Mouse (Mus musculus): ENCODE results near the gene Ears2.

The Ears2 gene

GRCm38 (mm10) chr7:122045181-122045634 lies 21.9 kb downstream of the Ears2 start:
- no peak for DNase-seq (ENCODE audit: low read depth)

GRCm38 (mm10) chr7:122044106-122044505 lies 23.0 kb downstream of the Ears2 start:
- DNase-seq (ENCODE audit: low read depth), result no peak

- DNase-seq (ENCODE audit: low read depth), result no peak
Observed at GRCm38 (mm10) chr7:122034348-122034747, 32.7 kb downstream of the Ears2 start.

DNA sequence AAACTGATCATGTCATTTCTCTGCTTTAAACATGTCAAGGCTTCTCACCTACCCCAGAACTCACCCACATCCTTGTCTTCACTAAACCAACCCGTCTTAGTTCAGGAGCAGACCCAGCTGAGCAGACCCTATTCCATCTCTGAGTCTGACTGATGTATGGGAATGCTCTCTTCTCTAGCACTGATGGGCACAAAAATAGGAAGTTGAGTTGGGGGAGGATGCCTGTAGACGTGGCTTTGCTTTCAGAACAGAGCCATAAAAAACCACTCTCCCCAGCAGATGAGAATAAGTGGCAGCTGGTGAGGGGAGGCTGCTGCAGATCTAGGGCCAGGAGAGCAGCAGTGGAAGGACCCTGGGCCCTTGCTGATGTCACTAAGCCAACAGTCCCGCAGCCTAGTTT lies 33.7 kb downstream of the Ears2 start:
- DNase-seq (ENCODE audit: low read depth), result no peak

DNA sequence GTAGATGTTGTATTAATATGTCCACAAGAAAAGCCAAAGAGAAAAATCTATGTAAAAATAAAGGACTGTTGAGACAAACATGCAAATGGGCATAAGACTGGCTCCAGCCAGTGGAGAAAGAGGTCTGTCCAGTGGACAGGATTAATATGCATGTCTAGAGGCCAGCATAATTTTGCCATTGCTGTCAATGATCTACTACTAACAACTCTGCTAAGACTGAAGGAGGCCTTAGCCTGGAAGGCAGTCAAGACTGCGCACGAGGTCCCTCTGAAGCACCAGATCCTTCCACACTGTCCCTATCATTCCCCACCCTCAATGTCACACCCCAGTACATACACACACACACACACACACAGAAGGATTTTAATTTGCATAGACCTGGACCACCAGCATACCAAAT lies 44.9 kb downstream of the Ears2 start:
- no peak for DNase-seq (ENCODE audit: low read depth)

- DNase-seq (ENCODE audit: low read depth), result peak; percentile 85
Observed at GRCm38 (mm10) chr7:122020667-122021354, 46.3 kb downstream of the Ears2 start, which contains the start of gene Gga2. TSS of gene Gga2 (minus strand) at chr7:122021222.

DNA sequence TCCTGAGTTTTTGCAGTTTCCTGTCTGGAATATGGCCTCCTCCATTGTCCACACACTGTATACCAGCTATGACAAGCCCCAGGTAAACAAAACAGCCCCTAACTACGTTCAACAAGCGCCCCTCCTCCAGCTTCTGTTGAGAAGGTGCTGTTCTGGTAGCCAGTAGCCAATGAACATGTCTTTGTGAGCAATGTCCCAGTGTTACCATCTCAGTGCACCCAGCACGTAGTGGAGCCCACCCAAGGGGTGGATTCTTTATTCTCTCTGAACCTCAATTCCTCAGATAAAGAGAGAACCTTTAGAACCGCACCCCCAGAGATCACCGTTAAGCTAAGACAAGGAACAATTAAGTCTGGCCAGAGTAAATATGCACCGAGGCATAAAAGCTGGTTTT lies 46.8 kb downstream of the Ears2 start:
- DNase-seq (ENCODE audit: low read depth), result no peak

- DNase-seq (ENCODE audit: low read depth), result no peak
Observed at GRCm38 (mm10) chr7:122018978-122019377, 48.1 kb downstream of the Ears2 start.

DNA sequence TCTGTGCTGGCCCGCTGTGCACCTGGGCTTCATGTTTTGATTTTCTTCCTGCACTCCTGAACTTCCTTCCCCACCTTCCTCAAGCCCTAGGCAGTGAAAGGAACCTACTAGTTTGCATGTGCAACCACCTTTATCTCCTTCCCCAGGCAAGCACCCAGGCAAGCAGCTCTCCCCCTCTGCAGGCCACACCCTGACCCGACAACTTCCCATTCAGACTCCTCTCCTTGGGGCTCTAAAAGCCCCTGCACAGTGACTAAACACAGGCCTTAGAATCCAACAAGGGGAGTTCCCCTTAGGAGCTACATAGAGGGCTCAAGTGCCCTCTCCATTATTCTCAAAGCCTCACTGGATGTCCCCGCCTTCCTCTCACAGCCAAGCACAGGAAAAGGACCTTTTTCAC lies 48.8 kb downstream of the Ears2 start:
- DNase-seq (ENCODE audit: low read depth), result no peak

DNA sequence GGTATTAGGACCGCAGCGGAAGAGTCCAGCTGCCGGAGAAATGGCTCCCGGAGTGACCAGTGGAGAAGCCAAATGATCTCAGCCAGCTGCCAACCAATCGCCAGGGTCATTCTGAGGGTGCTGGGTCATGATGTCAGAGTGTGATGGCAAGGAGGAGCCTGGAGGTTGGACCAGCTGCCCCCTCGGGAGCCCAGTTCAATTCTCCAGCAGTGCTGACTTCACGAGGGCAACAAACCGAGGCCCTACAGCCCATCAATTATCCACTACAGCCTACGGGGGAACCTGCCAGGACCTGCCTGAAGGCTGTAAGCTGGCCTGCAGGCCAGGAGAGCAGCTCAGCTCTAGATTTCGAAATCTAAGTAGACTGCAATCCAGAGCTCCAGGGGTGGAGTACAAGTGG lies 51.3 kb downstream of the Ears2 start:
- no peak for DNase-seq (ENCODE audit: low read depth)

- DNase-seq (ENCODE audit: low read depth), result no peak
Observed at GRCm38 (mm10) chr7:122015105-122015504, 52.0 kb downstream of the Ears2 start.

DNA sequence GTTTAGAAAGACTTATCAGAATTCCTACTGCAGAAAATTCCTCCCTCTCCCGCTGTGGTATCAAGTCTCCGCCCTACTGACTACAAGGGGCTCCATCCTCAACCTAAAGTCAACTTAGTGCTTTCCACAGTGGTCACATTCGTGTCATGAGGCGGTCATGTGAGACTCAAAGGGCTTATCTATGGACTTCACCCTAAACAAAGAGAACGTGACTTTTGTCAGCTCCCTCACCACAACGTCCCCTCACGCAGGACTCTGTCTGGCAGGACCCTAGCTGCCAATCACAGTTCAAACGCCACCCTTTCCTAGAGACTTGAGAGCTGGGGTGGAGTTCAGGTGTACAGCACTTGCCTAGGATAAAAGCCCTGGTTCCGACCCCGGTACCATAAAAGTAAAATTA lies 54.1 kb downstream of the Ears2 start:
- DNase-seq (ENCODE audit: low read depth), result no peak

- DNase-seq (ENCODE audit: low read depth), result no peak
Observed at GRCm38 (mm10) chr7:122012370-122012769, 54.7 kb downstream of the Ears2 start.

DNA sequence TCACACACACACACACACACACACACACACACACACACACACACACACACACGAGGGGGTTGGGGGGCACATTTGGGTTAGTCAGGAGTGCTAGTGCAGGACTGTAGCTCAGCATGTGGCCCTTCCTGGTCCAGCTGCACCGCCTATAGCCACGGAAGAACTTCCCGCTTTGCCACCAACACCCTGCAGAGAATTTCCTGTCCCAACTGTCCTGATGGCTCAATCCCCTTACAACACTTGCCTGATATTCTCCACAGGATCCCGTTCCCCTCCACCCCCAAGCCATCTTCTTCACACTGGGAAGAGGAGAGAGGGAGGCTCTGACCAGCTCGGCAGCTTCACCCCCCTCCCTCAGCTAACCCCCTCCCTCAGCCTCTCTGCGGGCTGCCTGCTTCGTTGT lies 66.7 kb downstream of the Ears2 start:
- DNase-seq (ENCODE audit: low read depth), result no peak

GRCm38 (mm10) chr7:121995961-121996360 lies 71.1 kb downstream of the Ears2 start:
- DNase-seq (ENCODE audit: low read depth), result no peak
